Mouse (Mus musculus): Measurements from ENCODE around the gene Hlf.

The Hlf gene

DNA sequence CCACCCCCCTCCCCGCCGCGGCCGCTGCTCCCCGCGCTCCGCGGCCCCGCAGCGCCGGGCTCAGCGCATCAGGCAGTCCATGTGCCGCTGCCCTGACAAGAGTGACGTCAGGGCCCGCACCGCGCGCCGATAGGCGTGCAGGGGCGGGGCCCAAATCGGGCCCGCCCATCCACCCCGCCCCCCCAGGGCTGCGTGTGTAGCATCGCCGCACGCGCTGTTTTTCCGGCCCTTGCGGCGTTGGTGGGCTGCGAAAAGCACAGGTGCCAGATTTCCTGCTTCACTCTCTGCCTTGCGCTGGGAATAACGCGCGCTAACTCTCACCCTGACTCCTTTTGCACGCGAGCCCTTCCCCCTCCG is at the start of gene Hlf:
Gene Hlf, minus strand, starts transcription at position 79 of the 357 bp plus-strand sequence.
- in situ Hi-C loops (cut with MboI): no loop called here

DNA sequence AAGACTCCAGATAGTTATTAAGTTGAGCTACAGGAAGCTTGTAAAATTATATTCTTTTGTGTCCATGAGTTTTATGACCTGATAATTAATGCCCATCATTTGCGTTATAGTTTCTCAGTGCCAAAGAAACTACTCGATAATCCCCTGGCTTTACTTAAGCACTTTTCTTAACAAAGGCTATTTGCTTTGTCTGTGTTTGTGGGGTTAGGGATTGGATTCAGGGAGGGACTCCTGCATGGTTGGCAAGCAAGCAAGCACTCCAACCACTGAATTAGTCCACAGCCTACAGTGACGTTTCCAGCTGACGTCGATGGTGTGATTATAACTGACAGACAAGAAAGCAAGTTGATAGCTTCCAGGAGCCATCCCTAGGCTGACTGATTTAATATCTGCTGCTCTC is 48.1 kb upstream of the Hlf start:
- in situ Hi-C loops (cut with MboI): no loop called here

DNA sequence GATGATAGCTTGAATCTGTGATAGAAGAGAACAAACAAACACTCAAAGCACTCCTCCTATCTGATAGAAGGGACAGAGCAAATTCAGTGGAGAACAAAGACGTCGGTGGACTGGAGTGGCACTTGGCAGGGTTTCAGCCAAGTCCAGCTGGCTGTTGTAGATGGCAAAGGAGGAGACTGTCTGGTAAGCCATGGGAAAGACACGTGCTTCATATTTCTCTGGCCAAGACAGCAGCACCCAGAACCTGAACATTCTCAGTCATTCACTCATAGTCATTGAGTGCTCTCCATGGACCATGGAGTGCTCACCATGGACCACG is 34.5 kb upstream of the Hlf start:
- in situ Hi-C loops (cut with MboI): no loop called here

DNA sequence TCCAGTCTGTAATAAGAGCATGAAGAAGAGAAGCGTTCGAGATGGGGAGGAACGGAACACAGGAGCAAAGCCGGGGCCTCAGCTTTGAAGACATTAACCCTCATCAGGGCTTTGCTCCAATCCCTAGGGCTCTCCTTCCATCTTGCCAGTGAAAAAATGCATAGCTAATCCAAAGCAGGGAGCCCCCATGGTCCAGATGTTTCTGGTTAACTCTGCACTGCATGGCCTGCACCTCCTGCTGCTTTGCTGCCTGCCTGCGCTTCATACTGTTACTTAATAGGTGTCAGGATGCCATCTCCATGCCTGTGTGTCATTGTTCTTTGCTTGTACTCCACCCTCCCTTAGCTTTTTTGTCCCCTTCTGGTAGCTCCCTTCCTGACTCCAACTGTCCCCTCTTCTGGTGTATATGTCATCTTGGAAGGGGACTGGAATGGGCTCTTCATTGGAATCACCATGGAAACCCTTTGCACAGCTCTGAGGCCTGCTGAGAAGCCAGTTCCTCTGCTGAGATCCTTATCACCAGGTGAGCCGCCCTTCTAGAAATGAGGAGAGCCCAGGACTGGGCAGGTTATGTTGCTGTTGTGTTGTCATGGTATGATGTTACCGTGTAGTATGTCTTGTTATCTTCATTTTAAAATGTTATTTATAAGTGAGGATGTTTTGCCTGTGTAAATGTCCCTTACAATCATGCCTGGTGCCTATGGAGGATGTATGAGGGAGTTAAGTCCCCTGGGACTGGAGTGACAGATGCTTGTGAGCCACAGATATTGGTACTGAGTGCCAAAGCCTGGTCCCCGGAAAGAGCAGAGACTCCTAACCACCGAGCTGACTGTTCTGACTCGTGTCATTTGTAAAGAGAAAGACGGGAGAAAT is 33.9 kb upstream of the Hlf start:
- in situ Hi-C loops (cut with MboI): no loop called here

DNA sequence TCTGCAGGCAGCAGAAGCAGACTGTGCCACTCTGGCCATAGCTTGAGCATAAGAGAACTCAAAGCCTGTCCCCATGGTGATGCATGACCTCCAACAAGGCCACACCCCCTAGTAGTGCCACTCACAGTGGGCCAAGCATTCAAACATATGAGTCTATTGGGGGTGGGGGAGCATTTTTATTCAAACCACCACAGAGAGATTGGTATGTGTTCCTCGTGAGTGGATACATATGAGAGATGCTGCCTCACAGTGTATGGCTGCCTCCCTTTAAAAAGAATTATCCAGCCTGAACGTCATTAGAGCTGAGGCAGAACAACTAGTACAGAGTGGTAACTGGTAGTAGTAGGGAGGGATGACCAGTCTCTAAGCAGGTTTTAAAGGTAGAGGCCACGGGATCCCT is 33.2 kb upstream of the Hlf start:
- in situ Hi-C loops (cut with MboI): no loop called here

DNA sequence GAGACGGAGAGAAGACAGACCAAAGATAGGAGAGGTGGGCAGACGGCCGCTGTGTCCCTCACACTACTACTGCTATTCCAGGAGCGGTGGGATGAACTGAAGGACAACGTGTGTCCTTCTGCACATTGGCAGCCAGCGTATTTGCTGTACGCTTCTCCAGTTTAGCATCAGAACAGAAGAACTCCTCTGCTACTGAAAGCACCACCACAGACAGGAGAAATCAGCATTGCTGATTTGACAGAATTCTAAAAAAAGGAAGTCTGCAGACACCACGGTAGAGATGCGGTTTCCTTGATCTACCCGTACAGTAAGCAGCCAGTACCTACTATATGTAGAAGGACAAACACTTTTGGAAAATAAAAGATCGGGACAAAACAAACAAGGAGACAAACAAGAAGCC is 29.0 kb upstream of the Hlf start:
- in situ Hi-C loops (cut with MboI): no loop called here

DNA sequence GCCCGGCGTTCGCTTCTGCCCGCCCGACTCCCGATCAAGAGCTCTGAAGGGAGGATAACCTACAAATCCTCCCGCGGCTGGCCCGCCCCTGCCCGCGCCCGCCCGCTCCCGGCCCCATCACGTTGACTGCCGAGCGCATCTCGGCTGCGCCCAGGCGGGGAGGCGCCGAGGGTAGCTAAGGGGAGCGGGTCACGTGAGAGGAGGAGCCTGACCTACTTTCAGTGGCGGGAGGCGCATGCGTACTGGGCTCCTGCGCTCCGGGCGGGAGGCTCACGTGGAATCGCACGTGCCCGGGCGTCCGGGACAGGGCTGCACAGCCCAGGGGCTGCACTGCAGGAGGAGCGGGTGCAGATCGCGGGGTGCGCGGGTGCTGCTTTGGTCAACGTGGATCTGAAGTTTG is 27.2 kb upstream of the Hlf start:
- in situ Hi-C loops (cut with MboI): no loop called here

DNA sequence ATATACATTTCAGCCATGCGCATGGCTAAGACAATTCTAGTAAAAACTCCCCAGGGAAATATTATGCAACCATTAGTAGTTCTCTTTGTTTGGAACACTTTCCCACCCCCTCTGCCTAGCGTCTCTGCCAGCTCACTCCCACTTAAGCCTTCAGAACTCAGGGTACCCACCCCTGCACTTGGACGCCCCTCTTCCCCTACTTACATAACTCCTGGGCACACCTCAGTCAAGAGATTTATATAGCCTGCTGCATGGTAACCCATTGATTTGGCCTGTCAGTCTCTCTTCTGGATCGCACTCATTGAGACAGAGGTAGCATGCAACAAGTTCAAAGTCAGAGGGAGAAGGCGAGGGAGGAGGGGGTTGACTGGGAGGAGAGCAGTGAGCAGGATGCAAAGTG is 26.3 kb upstream of the Hlf start:
- in situ Hi-C loops (cut with MboI): no loop called here

DNA sequence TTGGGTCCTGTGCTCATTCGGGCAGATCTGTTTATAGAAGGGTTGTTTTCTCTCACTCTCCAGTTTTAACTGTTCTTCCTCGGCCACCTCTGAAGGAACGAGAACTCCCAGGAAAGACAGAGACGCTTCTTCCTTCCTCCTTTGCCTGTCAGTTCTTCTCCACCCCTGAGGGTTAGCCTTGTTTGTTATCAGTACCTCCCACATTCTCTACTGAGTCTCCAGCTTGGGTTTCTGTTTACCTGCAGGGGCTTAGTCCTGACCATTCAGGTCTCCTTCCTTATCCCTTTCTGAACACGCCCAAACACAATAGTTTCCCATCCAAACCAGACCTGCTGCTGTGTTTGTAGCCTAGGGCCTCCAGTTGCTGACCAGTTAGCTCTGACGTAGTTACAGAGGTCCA is 8.2 kb upstream of the Hlf start:
- in situ Hi-C loops (cut with MboI): no loop called here

DNA sequence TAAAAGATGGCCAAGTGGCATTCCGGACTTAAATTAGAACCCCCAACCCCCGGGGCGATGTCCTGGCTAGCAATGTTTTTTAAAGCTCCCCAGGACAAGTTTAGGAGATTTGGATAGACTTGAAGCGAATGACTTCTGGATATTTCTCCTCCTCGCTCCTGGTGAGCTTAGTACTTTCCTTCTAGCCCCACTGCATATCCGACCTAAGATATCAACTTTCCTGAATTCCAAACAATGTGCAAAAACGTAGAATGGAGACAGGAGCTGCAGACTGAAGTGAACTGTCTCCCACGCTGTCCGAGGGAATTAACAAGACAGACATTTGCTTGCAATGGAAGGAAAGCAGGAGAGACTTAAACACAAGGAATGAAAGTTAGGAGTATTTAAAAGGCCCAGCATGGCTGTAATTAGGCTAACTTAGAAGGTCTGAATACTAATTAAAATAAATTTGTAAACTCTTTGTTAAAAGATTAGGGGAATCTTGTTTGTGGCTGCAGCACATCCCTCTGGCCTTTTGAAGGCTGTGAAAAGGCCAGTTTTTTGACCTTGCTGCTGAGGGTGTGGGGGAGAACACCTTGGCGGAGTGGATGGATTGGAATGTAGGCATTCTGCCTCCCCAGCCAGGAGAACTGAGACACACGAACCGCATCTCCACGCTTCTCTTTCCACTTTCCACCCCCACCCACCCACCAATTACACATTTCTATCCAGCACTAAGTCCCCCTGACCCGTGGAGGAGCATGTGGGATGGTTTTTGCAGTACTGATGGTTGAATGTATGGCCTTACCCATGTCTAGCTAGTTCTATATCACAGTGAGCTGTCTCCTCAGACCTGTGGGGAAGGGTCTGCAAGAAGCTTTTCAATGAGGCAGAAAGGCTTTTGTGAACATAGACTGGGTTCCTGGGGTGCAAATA is 833 bp upstream of the Hlf start:
- in situ Hi-C loops (cut with MboI): no loop called here

DNA sequence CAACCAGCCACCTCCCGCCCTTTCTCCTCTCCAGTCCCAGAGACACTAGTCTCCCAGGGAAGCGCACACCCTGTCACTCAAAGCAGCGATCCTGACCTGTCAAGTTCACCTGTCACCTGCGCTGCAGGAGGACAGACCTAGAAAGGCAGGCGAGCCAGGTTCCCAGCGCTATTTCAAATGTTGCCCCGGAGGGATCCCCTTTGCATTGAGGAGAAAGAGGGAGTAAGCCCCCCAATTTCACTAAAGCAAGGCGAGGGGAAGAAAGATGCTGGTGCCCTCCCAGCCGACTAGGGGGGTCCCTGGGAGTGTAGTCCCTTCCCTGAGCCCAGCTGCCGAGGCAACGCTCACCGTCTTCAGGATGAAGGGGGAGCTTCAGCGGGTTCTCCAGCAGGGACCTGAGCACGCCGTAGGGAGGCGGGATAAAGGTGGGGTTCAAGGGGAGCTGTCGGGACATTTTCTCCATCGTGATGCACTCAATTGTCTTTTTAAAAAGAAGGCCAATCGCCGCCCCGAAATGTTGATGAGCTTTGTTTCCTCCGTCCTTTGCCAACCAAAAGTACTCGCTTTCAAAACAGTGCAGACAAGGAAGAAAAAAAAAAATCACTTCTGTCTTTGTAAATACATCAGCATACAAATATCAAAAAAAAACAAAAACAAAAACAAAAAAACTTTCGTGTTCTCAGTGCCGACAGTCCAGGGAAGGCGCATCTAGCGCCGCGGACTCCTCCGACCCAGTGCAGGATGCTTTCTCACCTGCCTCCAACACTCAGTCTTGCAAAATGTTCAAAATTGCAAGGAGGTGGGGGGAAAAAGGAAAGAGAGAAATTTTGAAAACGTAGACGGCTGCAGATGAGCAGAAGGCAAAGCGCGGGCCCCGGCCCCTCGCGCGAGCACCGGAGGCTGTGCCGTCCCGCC is 536 bp downstream of the Hlf start:
- in situ Hi-C loops (cut with MboI): no loop called here

DNA sequence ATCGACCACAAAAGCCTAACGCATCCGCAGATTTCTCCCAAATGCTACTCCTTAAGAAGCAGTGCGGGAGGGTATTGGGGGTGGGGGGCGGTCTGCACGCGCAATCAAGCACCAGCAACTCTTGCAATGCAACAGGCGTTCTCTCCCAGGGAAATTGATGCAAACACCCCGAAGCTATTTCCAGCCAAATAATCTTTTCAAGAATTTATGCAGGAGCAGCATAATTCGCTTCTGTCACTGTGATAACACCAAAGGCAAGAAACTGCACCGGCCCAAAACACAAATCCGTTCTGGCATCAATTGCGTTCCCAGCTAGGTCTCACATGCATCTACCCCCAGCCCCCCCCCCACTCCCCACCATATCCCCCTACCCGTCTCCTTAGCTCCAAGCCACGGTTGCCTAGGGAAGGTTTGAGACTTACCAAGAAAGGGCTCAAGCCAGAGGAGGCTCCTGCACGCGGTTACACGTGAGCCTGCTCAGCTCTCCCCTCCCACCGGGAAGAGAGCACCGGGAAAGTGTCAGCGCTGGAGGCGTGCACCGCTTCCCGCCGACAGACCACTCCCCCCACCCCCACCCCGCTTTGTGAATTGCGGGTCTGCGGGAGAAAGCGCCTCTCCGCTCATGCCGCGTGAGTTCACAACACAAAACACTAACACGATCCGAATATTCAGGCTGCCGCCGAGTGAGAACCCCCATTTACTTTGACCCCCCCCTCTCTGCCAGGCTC is 1.4 kb downstream of the Hlf start:
- in situ Hi-C loops (cut with MboI): no loop called here

DNA sequence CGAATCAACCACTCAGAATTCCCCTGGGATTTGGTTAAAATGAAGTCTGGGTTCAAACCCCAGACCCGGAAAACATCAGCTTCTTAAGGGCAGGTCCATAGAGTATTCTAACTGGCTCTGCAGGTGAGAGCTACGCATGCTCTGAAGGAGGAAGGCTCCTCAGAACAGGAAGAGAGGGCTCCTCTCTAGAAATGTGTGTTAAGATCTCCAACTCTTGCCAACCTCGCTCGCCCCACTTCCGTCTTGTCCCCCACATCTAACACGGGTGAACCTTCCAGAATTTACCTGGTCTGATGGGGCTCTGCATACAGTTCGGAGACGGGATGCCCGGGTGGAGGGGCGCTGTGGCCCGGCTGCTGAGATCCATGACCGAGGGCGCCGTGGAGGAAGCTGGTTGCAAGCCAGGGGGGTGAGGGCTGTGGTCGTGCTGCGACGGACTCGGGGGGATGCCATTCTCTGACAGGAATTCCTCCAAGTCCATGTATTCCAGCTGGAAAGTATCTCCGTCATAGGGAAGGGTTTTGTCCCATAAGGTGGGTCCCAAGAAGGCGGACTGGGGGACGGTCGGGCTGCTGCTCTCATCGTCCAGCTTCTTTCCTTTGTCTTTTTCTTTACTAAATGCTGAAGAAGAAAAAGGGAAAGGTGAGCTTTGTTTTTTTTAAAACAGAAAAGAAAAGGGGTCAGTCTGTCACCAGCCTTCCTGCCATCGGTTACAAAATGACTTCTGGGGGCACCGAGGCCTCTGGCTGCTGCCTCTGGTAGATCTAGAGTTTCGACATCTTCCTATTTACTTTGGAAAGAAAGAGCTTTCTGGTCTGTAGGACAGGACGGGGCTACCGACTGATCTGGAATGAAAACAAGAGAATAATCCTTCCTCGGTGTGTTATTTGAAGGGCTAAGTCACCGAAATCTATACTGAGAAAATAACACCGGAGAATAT is 2.9 kb downstream of the Hlf start:
- in situ Hi-C loops (cut with MboI): no loop called here

DNA sequence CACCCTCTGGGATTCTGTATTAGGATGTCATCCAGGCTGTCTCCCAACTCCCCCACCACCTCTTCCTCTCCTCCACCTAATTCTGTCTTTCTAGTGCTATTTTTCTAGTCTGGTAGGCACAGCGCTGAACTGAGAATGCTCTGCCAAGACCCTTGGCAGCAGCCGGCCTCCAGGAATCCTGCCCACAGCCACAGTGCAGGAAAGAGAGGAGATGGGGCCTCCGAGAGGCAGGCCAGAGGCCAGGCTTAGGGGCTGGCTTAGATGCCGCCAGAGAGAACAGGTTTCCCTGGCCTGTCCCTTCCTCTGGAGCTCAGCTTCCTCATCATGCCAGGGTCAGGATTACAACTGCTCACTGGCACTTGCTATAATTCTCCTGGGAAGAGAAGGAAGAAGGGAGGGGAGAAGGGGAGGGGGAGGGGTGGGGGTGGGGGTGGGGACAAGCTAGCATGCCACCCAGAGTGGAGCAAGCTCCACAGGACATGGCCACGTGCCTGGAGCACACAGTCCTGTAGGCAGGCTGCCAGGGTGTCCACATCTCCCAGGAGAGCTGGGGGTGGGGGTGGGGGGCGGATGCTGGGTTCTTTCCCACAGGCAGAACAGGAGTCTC is 8.6 kb downstream of the Hlf start:
- in situ Hi-C loops (cut with MboI): no loop called here

DNA sequence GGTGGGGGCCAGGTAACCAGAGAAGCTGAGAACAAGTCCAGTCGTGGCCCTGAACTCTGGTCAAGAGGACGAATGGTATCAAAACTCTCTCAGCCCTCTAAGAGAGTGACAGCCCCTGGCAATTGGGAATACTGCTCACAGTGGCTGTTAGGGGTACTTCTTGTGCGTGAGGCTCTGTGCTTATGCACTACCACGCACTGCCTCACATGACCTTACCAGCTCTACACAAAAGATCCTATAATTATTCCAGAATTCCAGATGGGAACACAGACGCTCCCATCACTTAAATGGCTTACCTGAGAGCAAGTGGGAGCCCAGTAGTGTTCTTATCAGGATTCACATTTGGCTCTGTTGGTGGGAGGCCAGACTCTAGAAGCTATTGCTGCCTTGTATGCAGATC is 9.6 kb downstream of the Hlf start:
- in situ Hi-C loops (cut with MboI): no loop called here

DNA sequence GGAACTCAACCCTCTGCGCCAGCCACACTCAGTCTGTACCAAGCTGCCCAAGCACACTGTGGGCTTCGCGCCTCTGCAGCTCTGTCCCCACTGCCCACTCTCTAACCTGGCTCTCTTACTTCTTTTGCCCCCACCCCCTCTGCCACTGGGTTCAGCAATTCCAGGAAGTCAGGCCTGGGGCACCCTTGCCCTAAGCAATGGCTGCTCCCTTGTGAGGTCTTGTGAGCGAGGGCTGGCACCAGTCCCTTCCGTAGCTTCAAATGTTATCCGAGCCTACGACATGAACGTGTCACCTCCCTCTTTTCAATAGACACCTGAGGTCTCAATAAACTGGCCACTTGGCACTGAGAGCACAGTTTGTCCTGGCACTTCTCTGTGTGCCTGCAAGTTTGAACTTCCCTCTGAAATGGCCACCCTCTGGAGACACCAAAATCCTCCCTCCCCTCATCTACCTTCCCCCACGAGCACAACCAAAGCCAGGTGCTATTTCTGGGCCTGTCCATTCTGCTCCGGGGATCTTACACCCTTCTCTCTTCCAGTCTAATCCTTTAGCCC is 10.5 kb downstream of the Hlf start:
- in situ Hi-C loops (cut with MboI): no loop called here

DNA sequence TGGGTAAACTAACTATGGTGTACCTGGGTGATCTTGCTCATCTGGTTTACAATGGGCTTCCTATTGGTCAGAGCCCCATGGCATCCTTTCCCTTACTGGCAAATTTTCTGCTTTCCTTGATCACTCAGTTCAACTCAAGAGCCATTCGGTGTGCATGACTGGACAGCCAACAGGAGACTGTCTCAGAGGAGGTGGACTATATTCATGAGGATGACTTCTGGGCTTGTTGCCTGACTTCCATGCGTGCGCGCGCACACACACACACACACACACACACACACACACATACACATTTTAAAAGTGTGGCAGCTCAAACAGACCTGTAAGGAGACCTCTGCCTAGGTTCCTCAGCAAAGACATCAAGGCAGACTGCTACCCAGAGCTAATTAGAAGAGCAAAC is 12.7 kb downstream of the Hlf start:
- in situ Hi-C loops (cut with MboI): no loop called here

DNA sequence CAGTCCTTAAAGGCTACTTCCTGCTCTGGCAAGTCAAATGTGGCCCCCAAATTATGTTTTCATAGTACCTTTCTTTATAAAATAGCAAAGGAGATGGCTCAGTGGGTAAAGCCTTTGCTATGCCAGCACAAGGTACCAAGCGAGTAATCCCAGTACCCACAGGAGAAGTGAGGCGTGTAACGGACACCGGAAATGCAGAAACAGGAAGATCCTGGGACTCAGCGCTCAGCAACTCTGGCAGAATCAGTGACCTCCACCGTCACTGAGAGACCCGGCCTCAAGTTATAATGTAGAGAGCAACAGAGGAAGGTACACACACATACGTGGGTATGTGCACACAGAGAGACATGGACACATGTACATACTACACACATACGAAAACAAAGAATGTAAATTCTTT is 14.3 kb downstream of the Hlf start:
- in situ Hi-C loops (cut with MboI): no loop called here

DNA sequence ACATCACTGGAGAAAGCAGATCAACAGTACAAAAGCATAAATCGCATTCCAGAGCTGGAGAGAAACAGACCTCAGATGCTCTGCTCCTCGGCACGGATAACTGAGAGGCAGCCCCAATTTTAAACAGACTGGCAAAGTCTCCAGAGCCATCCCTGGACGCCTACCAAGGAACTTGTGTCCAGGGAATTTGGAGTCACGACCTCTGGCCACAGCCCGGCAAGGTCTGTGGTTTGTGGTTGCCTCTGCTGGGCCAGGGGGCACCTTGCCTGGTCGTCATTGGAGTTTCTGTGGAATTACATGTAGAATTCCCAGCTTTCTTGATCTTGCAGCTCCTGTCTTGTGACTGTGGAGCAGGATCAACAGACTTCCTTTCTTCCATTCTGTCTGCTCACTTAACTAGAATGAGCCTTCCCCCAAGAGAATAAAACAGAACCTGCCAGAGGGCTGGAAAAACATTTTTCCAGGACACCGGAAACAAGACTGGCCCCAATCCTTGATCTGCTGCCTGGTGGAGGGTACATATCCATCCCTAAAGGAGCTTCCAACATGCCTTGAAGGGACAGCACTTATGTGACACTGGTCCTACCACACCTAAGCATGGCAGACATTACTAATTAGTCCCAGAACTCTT is 19.1 kb downstream of the Hlf start:
- in situ Hi-C loops (cut with MboI): no loop called here
